Mouse (Mus musculus): ENCODE data around the gene Fam107a. TPM values are rescaled to one million over a fixed set of nuclear protein-coding genes. Genes with fewer than 3 reads are reported as not detected.
"Not testable (repeated sequence)": the region's sequence is repeated elsewhere in the genome, so short reads cannot be mapped to it uniquely, and the experiment has no call there.

Fam107a gene
- polyA plus RNA-seq, 1 experiment: 4.5 TPM

DNA sequence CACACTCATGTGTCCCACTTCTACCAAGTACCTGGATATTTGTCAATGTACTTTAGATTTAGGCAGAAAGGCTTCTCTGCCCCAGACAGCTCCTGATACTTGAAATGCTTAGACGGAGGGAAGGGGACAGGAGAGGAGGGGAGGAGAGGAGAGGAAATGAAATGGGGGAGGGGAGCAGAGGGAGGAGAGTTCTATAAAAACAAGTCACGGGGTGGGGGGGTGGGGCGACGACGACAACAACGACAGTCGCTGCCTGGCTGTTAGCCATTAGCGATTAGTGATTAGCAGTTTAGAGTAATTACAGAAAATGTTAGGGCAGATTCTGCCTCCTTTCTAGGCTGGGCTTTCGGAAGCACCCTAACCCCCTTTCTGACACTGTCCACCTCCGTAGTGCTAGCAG lies 15.1 kb downstream of the Fam107a start:
- Histone ChIP-seq H3K79me2 (ENCODE audit: control insufficient read depth, insufficient read depth) (no peaks in the 10 kb centered on the region), H3K4me2 (ENCODE audit: low read depth) (no peak overlapping the region), H3K4me3 (no peak overlapping the region), H3K36me3 (ENCODE audit: control insufficient read depth, insufficient read depth) (no peaks in the 10 kb centered on the region), H3ac (ENCODE audit: control insufficient read depth, insufficient read length) (no peak overlapping the region), H3K27me3 (ENCODE audit: control insufficient read depth, insufficient read depth, insufficient read length) (no peaks in the 10 kb centered on the region)
- TF ChIP-seq E2F4 (IDR thresholded peaks at IDR 0.05; ENCODE audit: insufficient read depth): no peak
- no peak for TF ChIP-seq MAX (IDR thresholded peaks at IDR 0.05; ENCODE audit: low read depth)
- TF ChIP-seq USF1 (IDR thresholded peaks at IDR 0.05; ENCODE audit: low read depth): no peak
- no peak for TF ChIP-seq POLR2AphosphoS2 (IDR thresholded peaks at IDR 0.05; ENCODE audit: insufficient read length, low read depth)
- TF ChIP-seq CEBPB (IDR thresholded peaks at IDR 0.05; ENCODE audit: insufficient read depth, poor library complexity, severe bottlenecking): no peak
- no peak for TF ChIP-seq MYOG (IDR thresholded peaks at IDR 0.05; ENCODE audit: control insufficient read depth in 1 of 3, insufficient read depth in 1 of 3, insufficient read length in 2 of 3, low read depth in 2 of 3)
- TF ChIP-seq POLR2A (IDR thresholded peaks at IDR 0.05; ENCODE audit: insufficient read length, low read depth): no peak
- no peak for TF ChIP-seq REST (IDR thresholded peaks at IDR 0.05; ENCODE audit: insufficient read depth, insufficient read length)
- TF ChIP-seq TCF12 (IDR thresholded peaks at IDR 0.05; ENCODE audit: insufficient read depth, poor library complexity, severe bottlenecking): no peak

DNA sequence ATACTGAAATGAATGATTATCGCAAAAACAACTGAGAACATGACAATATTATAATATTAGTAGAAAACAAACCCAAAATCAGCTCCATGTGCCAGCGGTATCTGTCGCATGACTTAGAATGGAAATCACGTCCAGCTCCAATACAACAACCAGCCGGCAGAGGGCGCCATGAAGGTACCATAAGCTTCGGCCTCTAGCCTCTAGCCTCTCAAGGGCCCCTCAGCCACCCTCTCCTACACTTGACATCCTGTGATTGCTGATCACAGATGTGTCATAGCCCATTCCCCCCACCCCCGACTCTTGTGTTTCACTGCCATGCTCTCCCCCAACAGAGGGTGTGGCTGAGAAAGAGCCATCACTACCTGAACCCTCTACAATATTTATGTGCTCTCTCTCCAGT lies 17.5 kb downstream of the Fam107a start:
- Histone ChIP-seq H3K27me3 (ENCODE audit: control insufficient read depth, insufficient read depth, insufficient read length) (no peaks in the 10 kb centered on the region), H3ac (ENCODE audit: control insufficient read depth, insufficient read length) (no peak overlapping the region), H3K79me2 (ENCODE audit: control insufficient read depth, insufficient read depth) (no peaks in the 10 kb centered on the region), H3K4me2 (ENCODE audit: low read depth) (no peak overlapping the region), H3K36me3 (ENCODE audit: control insufficient read depth, insufficient read depth) (no peaks in the 10 kb centered on the region), H3K4me3 (no peak overlapping the region)
- TF ChIP-seq MYOD1 (IDR thresholded peaks at IDR 0.05; ENCODE audit: control insufficient read depth in 1 of 3, insufficient read length in 2 of 3, low read depth in 2 of 3) (peak in 2 of 3 experiments; percentile 53 to 79), USF1 (IDR thresholded peaks at IDR 0.05; ENCODE audit: low read depth) (no peak)

DNA sequence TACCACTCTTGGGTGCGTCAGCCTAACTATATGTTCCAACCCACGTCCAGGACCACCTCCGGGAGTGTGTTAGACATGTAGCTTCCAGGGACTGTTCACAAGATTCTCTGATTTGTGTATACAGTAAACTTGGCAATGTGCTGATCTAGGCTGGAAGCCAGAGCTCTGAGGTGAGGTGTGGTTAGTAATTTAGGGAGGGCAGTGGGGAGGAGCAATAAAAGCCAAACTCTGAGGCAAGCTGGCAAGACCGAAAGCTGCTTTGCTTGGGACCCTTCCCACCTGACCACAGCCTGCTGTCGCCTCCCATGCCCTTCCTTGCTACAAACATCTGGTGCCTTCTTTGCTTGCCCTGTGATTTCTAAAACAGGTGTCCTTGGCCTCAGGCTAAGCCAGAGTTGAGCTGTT lies 19.9 kb downstream of the Fam107a start:
- Histone ChIP-seq H3K4me2 (ENCODE audit: low read depth) (peak overlapping the region; percentile 27), H3ac (ENCODE audit: control insufficient read depth, insufficient read length) (no peak overlapping the region), H3K27me3 (ENCODE audit: control insufficient read depth, insufficient read depth, insufficient read length) (no peaks in the 10 kb centered on the region), H3K36me3 (ENCODE audit: control insufficient read depth, insufficient read depth) (no peaks in the 10 kb centered on the region), H3K79me2 (ENCODE audit: control insufficient read depth, insufficient read depth) (no peaks in the 10 kb centered on the region), H3K4me3 (no peak overlapping the region)
- peak in 1 of 3 experiments; percentile 80 for TF ChIP-seq MYOG (IDR thresholded peaks at IDR 0.05; ENCODE audit: control insufficient read depth in 1 of 3, insufficient read depth in 1 of 3, insufficient read length in 2 of 3, low read depth in 2 of 3)
- peak in 2 of 3 experiments; percentile 51 to 71 for TF ChIP-seq MYOD1 (IDR thresholded peaks at IDR 0.05; ENCODE audit: control insufficient read depth in 1 of 3, insufficient read length in 2 of 3, low read depth in 2 of 3)
- no peak for TF ChIP-seq E2F4 (IDR thresholded peaks at IDR 0.05; ENCODE audit: insufficient read depth)
- TF ChIP-seq MAX (IDR thresholded peaks at IDR 0.05; ENCODE audit: low read depth): no peak
- TF ChIP-seq SRF (IDR thresholded peaks at IDR 0.05; ENCODE audit: control insufficient read depth, insufficient read length, low read depth): no peak

DNA sequence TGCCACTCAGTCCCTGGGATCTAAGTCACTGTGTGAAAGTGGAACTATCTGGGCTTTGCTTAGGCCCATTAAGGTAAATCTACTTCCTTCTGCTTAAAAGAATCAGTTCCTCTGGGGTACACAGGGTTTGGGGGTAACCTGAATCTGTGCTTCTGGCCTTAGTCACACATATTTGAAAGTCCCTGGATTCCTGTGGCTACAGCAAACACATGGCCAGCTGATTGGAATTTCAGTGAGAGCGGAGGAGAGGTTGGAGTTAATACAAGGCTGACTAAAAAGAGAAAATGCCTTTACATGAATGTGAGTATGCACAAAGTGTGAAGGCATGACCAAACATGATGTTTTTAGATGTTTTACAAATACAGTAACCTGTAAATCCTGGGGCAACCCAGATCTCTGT lies 23.6 kb downstream of the Fam107a start:
- no peaks in the 10 kb centered on the region for H3K27me3 ChIP-seq (ENCODE audit: control insufficient read depth, insufficient read depth, insufficient read length)
- peak overlapping the region; percentile 27 for H3K4me2 ChIP-seq (ENCODE audit: low read depth)
- no peak overlapping the region for H3K4me3 ChIP-seq
- H3ac ChIP-seq (ENCODE audit: control insufficient read depth, insufficient read length): no peak overlapping the region
- H3K36me3 ChIP-seq (ENCODE audit: control insufficient read depth, insufficient read depth): no peaks in the 10 kb centered on the region
- H3K79me2 ChIP-seq (ENCODE audit: control insufficient read depth, insufficient read depth): no peaks in the 10 kb centered on the region
- TF ChIP-seq TCF12 (IDR thresholded peaks at IDR 0.05; ENCODE audit: insufficient read depth, poor library complexity, severe bottlenecking) (no peak), MYOD1 (IDR thresholded peaks at IDR 0.05; ENCODE audit: control insufficient read depth in 1 of 3, insufficient read length in 2 of 3, low read depth in 2 of 3) (peak in 1 of 3 experiments; percentile 30)

DNA sequence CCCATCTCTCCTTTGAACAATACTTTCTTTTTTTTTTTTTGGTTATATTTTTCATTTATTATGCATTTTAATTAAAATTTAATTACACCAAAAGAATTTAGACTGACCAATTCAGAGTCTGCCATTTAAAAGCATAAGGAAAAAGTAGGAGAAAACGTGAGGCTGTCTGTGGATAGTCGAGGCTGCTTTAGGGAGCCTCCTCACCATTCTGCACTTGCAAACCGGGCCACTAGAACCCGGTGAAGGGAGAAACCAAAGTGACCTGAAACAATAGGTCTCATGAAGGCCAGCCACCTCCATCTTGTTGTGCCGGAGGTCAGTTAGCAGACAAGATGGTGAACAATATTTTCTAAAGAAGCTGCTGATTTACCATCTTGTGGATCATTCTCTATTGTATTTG lies 31.2 kb downstream of the Fam107a start:
- not testable (repeated sequence) for H3K4me2 ChIP-seq (ENCODE audit: low read depth); H3K27me3 ChIP-seq (ENCODE audit: control insufficient read depth, insufficient read depth, insufficient read length); H3K36me3 ChIP-seq (ENCODE audit: control insufficient read depth, insufficient read depth); H3ac ChIP-seq (ENCODE audit: control insufficient read depth, insufficient read length); H3K79me2 ChIP-seq (ENCODE audit: control insufficient read depth, insufficient read depth); H3K4me3 ChIP-seq

DNA sequence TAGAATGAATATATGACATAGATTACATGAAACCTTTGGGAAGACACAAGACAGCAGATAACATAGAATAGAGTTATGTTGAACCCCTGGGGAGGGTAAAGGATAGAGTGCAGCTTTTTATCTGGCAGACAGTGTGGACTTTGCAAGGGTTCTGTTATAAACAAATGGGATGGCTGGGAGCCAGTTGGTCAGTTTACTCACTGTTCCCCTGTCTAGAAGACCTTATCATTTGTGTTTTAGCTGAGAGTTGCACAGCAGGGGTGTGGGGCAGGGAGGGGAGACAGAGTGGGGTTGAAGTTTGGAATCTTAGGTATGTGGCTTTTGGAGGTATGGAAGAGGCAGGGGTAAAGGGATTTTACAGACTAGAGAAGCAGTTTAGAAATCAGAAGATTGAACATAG lies 34.0 kb downstream of the Fam107a start:
- no peak for TF ChIP-seq SRF (IDR thresholded peaks at IDR 0.05; ENCODE audit: control insufficient read depth, insufficient read length, low read depth)
- no peak for TF ChIP-seq CEBPB (IDR thresholded peaks at IDR 0.05; ENCODE audit: insufficient read depth, poor library complexity, severe bottlenecking)
- no peak for TF ChIP-seq USF1 (IDR thresholded peaks at IDR 0.05; ENCODE audit: low read depth)
- TF ChIP-seq POLR2A (IDR thresholded peaks at IDR 0.05; ENCODE audit: insufficient read length, low read depth): no peak
- no peak for TF ChIP-seq REST (IDR thresholded peaks at IDR 0.05; ENCODE audit: insufficient read depth, insufficient read length)
- TF ChIP-seq TCF12 (IDR thresholded peaks at IDR 0.05; ENCODE audit: insufficient read depth, poor library complexity, severe bottlenecking): no peak
- no peak for TF ChIP-seq MYOD1 (IDR thresholded peaks at IDR 0.05; ENCODE audit: control insufficient read depth in 1 of 3, insufficient read length in 2 of 3, low read depth in 2 of 3)
- no peak for TF ChIP-seq POLR2AphosphoS2 (IDR thresholded peaks at IDR 0.05; ENCODE audit: insufficient read length, low read depth)
- no peak for TF ChIP-seq MYOG (IDR thresholded peaks at IDR 0.05; ENCODE audit: control insufficient read depth in 1 of 3, insufficient read depth in 1 of 3, insufficient read length in 2 of 3, low read depth in 2 of 3)
- no peak for TF ChIP-seq E2F4 (IDR thresholded peaks at IDR 0.05; ENCODE audit: insufficient read depth)
- no peak for TF ChIP-seq MAX (IDR thresholded peaks at IDR 0.05; ENCODE audit: low read depth)
- TF ChIP-seq TCF3 (IDR thresholded peaks at IDR 0.05; ENCODE audit: insufficient read length, low read depth): no peak
- H3K4me2 ChIP-seq (ENCODE audit: low read depth): no peak overlapping the region
- no peaks in the 10 kb centered on the region for H3K27me3 ChIP-seq (ENCODE audit: control insufficient read depth, insufficient read depth, insufficient read length)
- H3K79me2 ChIP-seq (ENCODE audit: control insufficient read depth, insufficient read depth): no peaks in the 10 kb centered on the region
- H3K4me3 ChIP-seq: no peak overlapping the region
- no peaks in the 10 kb centered on the region for H3K36me3 ChIP-seq (ENCODE audit: control insufficient read depth, insufficient read depth)
- no peak overlapping the region for H3ac ChIP-seq (ENCODE audit: control insufficient read depth, insufficient read length)

DNA sequence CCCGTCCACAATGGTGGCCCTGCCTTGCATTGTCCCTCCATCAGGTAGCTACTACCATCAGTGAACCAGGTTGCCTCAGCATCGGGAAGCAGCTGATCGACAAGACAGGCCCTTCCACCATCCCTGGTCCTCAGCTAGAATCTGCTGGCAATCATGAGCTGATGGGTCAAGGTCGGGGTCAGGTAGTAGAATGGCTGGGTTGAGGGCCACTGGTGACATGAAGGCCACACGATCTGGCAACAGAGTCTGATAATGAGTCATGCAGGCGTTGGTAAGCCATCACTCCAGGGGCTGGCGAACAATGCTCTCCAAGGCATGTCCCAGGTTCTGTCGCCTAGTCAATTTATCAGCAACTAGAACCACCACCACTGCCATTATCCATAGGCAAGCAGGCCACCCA lies 46.5 kb downstream of the Fam107a start:
- not testable (repeated sequence) for H3ac ChIP-seq (ENCODE audit: control insufficient read depth, insufficient read length); H3K27me3 ChIP-seq (ENCODE audit: control insufficient read depth, insufficient read depth, insufficient read length); H3K4me3 ChIP-seq; H3K4me2 ChIP-seq (ENCODE audit: low read depth); H3K36me3 ChIP-seq (ENCODE audit: control insufficient read depth, insufficient read depth); H3K79me2 ChIP-seq (ENCODE audit: control insufficient read depth, insufficient read depth)

Data from myocyte (in vitro differentiated cells).